Mouse (Mus musculus): ENCODE results near the gene Insl5.

The Insl5 gene

GRCm38 (mm10) chr4:103026621-103027020 is at the start of gene Insl5:
Gene Insl5, minus strand, starts transcription at chr4:103026842.
- no peak for DNase-seq

- DNase-seq, result no peak
Measured at GRCm38 (mm10) chr4:103070631-103071030, 44.0 kb upstream of the Insl5 start.

- no peak for DNase-seq
Measured at GRCm38 (mm10) chr4:103067906-103068655, 41.4 kb upstream of the Insl5 start.

- no peak for DNase-seq
Measured at GRCm38 (mm10) chr4:103064976-103065375, 38.3 kb upstream of the Insl5 start.

- DNase-seq, result no peak
Measured at GRCm38 (mm10) chr4:103064421-103064820, 37.8 kb upstream of the Insl5 start.

GRCm38 (mm10) chr4:103056909-103057308 is 30.3 kb upstream of the Insl5 start:
- DNase-seq, result no peak

GRCm38 (mm10) chr4:103048046-103048445 is 21.4 kb upstream of the Insl5 start:
- DNase-seq, result peak; percentile 12 to 54

GRCm38 (mm10) chr4:103042997-103043396 is 16.4 kb upstream of the Insl5 start:
- DNase-seq, result no peak

- DNase-seq, result no peak
Measured at GRCm38 (mm10) chr4:103039838-103040191, 13.2 kb upstream of the Insl5 start.

- DNase-seq, result no peak
Measured at GRCm38 (mm10) chr4:103039103-103039837, 12.6 kb upstream of the Insl5 start.

- DNase-seq, result no peak
Measured at GRCm38 (mm10) chr4:103028177-103029088, 1.8 kb upstream of the Insl5 start.

GRCm38 (mm10) chr4:103027745-103028144 is 1.1 kb upstream of the Insl5 start:
- DNase-seq, result no peak

GRCm38 (mm10) chr4:103013490-103013889 is 13.2 kb downstream of the Insl5 start:
- no peak for DNase-seq

GRCm38 (mm10) chr4:103011823-103012222 is 14.8 kb downstream of the Insl5 start:
- no peak for DNase-seq

- DNase-seq, result no peak
Measured at GRCm38 (mm10) chr4:103010734-103011133, 15.9 kb downstream of the Insl5 start.

- no peak for DNase-seq
Measured at GRCm38 (mm10) chr4:103006943-103007418, 19.7 kb downstream of the Insl5 start.

GRCm38 (mm10) chr4:103006266-103006665 is 20.4 kb downstream of the Insl5 start:
- DNase-seq, result no peak

GRCm38 (mm10) chr4:103005190-103005945 is 21.3 kb downstream of the Insl5 start:
- no peak for DNase-seq

- DNase-seq, result no peak
Measured at GRCm38 (mm10) chr4:103004681-103005080, 22.0 kb downstream of the Insl5 start.

GRCm38 (mm10) chr4:102991685-102992084 is 35.0 kb downstream of the Insl5 start:
- no peak for DNase-seq

GRCm38 (mm10) chr4:102990595-102991340 is 35.9 kb downstream of the Insl5 start:
- no peak for DNase-seq

GRCm38 (mm10) chr4:102990016-102990415 is 36.6 kb downstream of the Insl5 start:
- no peak for DNase-seq
